Mouse (Mus musculus): ENCODE data around the gene Gm17651. TPM values are rescaled to one million over a fixed set of nuclear protein-coding genes. Genes with fewer than 3 reads are reported as not detected.

The Gm17651 gene
- not detected for polyA plus RNA-seq (2017; shearing (Covaris generic))

DNA sequence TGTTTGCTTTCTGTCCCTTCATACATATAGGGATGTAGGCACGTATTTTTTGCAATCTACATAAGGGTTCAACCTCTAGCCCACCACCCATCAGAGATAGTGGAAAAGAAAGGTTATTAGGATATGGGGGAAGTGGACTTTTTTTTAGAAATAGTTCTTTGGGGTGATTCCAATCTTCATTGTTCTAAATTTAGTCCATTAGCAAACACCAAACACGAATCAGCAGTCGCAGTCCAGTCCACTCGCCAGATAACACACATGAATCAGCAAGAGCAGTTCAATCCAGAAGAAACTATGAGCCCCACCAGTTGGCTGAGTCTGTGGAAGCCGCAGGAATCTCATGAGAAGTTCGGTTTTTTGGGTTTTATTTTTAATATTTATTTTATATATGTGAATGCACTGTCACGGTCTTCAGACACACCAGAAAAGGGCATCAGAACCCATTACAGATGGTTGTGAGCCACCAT is at the start of gene Gm17651:
TSS of gene Gm17651 (minus strand) at position 51 of the 467 bp plus-strand sequence.

DNA sequence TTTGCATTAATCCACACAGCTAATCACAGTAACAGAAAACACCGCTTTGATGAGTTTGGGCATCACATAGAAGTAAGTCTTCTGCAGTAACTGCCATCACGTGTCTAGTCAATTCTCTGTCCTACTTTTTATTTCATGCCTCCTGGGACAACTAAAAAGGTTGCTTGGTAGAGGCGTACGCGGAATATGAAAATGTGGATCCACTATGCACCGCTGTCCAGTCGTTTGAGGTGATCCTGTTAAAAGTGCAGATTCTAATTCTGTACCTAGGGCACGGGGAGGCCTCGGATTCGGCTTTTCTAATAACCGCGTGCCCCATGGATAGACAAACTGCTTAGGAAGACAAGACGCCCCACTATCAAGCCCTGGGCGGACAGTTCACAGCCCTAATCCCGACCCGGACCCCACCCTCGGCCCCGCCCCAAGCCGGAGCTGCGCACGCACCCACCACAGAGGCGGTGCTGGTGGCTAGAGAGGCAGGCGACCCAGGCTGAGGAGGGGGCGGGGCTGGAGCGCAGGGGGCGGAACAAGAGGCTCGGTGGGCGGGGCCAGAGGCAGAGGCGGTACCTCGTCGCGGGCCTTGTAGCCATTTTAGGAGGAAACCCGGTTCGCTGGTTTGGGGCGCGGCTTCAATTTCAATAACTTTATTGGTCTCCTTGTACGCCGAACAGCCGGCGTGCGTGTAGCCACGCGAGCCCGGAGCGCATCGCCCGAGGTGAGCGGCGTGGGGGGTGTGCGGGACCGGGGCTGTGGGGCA is 16.7 kb downstream of the Gm17651 start, which contains the start of gene Prkab2:
TSS of gene Prkab2 (plus strand) at position 539 of the 757 bp plus-strand sequence.

DNA sequence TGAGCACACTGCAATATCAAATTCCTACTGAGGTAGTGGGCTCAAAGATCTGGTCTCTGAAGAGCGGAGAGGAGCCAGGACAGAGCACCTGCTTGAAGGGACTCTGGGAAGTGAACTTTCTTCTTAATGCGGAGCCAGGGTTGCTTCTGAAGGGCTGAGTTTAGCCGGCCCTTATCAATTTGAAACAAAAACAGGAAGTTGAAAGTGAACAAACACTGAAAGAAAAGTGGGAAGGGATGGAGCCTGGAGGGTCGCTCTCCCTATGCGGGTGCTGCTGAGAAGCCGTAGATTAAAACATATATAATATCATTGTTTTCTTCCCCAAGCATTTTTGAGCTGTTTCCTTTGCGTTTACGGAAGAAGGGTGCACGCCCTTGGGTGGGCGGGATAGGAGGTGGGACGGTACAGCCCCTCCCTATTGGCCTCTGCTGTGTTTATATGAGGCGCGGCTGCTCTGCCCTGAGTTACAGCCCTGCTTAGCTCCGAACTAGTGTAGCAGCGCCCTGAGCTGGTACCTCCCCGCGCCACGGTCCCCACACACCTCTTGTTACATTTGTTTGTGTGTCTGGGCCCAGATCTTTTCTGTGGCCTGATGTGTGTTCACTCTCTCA is 46.0 kb downstream of the Gm17651 start, which contains the start of gene Fmo5:
TSS of gene Fmo5 (plus strand) at position 414 of the 611 bp plus-strand sequence.

Other genes with a start within 250 kb of the Gm17651 start
- gene Chd1l, start 64.5 kb downstream of the Gm17651 start, polyA plus RNA-seq (2017; shearing (Covaris generic)), result 37.7 TPM
- gene Fmo5, start 45.9 kb downstream of the Gm17651 start, polyA plus RNA-seq (2017; shearing (Covaris generic)), result 3.9 TPM
- 8.6 TPM for gene Prkab2, start 16.5 kb downstream of the Gm17651 start, polyA plus RNA-seq (2017; shearing (Covaris generic))
- 25.1 TPM for gene Pde4dip, start 214.0 kb upstream of the Gm17651 start, polyA plus RNA-seq (2017; shearing (Covaris generic))
- gene Sec22b, start 226.5 kb upstream of the Gm17651 start, polyA plus RNA-seq (2017; shearing (Covaris generic)), result 80.1 TPM

Measured in effector memory CD4-positive, alpha-beta T cell, adult 7 months (primary cell).